Mouse (Mus musculus) kidney, postnatal 14 days (tissue): ENCODE measurements around the gene Coro1a.
"Not testable (repeated sequence)": the region's sequence is repeated elsewhere in the genome, so short reads cannot be mapped to it uniquely, and the experiment has no call there.

Experiments
- DNase-seq: peaks from one replicate; pipeline ENCODE4 v3.0.0; 2022; ENCODE audit warnings: mixed read lengths

Gene Coro1a

DNA sequence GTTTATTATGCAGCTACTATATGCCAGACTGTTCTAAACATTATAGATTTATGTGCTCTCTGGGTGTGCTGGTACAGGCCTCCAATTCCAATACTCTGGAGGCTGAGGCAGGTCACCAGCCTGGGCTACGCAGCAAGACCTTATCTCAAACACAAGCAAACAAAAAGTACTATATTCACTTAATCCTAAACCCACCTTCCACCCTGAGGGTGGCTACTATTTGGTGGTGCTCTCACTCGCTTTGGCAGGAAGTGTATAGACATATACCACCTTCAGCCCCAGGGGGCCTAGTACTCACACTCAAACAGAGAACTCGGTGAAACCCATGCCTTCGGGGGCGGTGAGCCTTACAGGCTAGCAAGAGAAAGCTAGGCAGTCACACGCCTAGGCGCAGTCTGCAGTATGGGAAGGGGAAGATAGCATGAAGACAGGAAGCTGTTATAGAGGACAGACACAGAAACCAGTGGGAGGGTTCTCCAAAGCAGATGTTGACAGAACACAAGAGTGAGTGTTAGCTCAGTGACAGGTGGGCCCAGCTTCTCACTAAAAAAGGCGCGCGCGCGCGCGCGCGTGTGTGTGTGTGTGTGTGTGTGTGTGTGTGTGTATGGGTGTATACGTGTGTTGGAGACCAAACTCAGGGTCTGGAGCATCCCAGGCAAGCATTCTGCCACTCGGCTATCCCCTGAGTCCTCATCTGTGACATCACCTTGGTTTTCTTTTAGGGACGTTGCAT, at the start of gene Coro1a:
Coro1a (minus strand) TSS at position 346 of the 733 bp plus-strand sequence.
- no peak for DNase-seq

DNA sequence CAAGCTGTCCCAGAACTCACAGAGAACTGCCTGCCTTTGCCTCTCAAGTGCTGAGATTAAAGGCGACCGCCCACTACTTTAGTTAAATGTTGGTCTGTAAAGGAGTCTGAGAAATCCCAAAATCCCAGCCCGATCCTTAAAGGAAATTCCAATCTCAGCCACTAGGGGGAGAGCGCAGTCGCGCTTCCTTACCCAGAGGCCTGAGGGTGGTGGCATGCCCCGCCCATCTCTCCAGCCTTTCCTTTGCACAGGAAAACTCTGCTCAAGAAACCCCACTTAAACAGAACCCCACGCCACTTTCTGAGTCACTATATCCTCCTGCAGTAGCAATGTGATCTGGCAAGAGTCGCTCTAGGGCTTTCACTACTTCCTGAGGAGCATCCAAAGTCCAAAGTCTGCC, 47.3 kb upstream of the Coro1a start:
- peak; percentile 89 for DNase-seq

DNA sequence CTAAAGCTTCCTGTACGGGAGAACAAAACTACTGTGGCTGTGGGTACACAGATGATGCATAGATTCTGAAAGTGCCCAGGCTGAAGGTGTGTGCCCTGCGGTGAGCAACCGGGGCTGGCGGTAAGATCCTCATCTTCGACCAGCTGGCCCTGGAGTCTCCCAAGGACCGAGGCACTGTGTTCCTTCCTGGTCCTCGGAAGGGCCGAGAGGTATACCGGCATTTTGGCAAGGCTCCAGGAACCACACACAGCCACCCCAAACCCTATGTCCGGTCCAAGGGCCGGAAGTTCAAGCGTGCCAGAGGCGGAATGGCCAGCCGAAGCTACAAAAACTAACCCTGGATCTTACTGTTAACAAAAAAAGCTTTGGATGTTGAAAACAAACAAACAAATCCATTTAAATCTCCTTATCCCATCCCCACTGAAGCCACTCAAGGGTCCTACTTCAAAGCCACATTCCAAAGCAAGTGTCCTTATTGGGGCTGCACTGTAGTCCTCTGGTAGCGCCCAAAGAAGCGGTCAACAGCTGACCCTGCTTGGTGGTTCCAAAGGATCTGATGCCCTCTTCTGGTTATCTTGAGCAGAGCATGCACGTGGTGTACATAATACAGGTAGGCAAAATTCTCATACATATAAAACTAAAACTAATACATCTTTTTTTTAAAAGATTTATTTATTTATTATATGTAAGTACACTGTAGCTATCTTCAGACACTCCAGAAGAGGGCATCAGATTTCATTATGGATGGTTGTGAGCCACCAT, 42.2 kb upstream of the Coro1a start:
- no peak for DNase-seq

DNA sequence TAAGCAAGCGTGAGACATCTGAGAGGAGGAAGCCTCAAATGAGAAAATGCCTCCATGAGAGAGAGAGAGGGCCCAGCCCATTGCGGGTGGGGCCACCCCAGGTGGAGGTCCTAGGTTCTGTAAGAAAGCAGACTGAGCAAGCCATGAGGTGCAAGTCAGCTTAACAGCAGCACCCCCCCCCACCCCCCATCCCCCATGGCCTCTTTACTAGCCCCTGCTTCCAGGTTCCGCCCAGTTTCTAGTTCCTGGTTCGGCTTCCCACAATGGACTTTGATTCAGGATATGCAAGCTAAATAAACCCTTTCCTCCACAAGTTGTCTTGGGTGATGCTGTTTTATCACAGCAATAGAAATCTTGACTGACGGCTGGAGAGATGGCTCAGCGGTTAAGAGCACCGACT, 41.2 kb upstream of the Coro1a start:
- no peak for DNase-seq

DNA sequence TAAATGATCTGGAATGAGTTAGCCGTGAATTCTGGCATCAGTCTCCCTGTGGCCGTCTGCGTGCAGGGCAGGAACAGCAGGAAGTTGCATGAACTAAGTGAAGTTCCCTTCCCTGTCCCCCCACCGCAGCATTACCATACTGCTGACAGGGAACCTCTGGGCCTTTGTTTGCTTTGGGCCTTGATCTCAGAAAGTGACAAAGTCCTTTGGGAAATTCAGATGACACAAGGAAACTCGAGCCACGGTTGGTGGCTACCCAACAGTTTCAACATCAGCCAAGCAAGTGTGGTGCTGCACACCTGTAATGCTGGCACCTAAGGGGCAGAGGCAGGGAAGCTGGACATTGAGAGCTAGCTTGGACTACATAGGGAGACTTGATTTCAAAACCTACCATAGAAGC, 39.2 kb upstream of the Coro1a start:
- DNase-seq = no peak

- DNase-seq = no peak
Observed at GRCm38 (mm10) chr7:126746066-126746465, 38.5 kb upstream of the Coro1a start.

GRCm38 (mm10) chr7:126741964-126742482, 34.4 kb upstream of the Coro1a start:
- DNase-seq = no peak

DNA sequence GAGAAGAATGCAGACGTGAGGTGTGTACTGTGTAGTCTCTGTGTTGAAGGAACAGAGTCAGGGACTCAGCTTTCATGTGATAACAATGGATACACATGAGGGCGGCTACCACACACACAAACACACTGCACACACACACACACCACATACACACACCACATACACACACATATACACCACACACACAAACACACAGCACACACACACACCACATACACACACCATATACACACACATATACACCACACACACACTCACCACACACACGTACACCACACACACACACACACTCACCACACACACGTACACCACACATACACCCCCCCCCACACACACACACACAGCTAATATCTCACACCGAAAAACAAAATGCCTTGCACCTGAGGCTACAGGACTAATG, 33.9 kb upstream of the Coro1a start:
- no peak for DNase-seq

DNA sequence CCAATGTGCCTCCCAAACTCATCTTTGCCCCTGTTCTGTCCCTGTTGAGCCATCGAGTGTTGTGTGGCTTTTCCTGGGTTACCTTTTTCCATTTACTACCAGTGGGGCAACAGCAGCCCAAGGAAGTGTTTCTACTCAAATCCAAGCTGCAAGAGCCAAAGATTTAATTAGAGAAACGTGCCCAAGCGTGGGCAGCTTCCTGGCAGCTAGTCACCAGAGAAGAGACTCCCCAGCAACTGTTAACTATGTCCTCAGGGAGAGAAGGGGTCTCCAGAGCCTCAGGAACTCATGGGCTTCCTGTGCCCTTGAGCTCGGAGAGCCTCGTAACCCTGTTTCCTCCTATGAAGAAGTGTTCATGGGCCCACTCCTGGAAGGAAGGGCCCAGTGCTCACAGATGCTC, 33.4 kb upstream of the Coro1a start:
- no peak for DNase-seq

- no peak for DNase-seq
Observed at GRCm38 (mm10) chr7:126740132-126740735, 32.6 kb upstream of the Coro1a start.

GRCm38 (mm10) chr7:126739551-126739950, 32.0 kb upstream of the Coro1a start:
- no peak for DNase-seq

DNA sequence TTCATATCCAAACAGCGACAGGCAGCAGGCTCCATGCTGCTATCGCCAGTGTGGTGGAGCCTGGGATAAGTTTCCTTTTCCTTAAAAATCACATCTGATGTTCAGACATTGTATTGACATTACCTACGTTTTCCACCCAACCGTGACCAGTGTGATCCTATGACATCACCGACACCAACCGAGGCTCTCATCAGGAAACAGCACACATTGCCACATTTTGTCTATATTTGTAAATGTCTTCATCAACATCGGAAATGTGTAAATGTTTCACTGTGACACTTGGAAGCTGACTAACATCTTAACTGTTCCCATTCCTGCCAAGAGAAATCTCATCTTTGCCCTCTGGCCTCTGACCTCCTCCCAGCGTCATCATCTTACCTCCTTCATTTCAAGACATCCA, 28.5 kb upstream of the Coro1a start:
- no peak for DNase-seq

DNA sequence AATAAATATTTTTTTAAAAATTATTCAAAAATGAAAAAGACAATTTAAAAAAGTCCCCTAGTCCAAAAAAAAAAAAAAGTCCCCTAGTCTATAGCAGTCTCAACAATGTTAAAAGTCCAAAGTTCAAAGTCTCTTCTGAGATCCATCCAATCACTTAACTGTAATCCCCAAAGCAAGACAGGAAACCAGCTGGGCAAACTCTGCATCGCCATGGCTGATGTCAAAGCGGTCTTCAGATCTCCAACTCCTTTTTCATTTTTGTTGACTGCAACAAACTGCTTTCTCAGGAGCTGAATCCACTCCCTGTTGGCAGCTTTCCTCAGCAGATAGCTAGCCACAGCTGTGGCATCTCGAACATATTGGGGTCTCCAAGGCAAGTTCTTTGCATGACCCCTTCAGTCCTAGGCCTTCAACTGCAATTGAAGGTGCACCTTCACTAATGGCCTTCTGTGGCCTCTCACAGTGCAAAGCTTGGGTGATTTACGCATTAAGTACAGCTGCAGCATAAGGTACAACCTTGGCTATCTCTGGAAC, 22.7 kb upstream of the Coro1a start:
- DNase-seq = not testable (repeated sequence)

GRCm38 (mm10) chr7:126725667-126726066, 18.1 kb upstream of the Coro1a start:
- DNase-seq = no peak

GRCm38 (mm10) chr7:126725077-126725476, 17.5 kb upstream of the Coro1a start:
- no peak for DNase-seq

GRCm38 (mm10) chr7:126721635-126722034, 14.0 kb upstream of the Coro1a start:
- no peak for DNase-seq

- no peak for DNase-seq
Observed at GRCm38 (mm10) chr7:126718787-126719337, 11.3 kb upstream of the Coro1a start.

GRCm38 (mm10) chr7:126717566-126717965, 10.0 kb upstream of the Coro1a start:
- no peak for DNase-seq

DNA sequence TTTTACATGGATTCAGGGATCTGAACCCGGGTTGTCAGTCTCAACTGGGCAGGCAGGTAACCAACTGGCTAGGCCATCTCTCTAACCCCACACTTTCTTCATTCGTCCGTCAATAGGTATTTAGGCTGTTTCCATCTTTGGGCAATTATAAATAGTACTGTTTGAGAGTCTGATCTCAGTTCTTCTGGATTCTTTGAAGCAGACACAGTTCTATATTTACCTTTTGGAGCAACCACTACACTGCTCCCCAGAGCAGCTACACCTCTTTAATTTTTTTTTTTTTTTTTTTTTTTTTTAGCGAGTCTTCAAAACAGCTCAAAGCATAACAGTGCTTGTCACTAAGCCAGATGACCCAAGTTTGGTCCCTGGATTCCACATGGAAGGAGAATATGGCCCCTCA, 8.1 kb upstream of the Coro1a start:
- no peak for DNase-seq

GRCm38 (mm10) chr7:126711910-126712309, 4.3 kb upstream of the Coro1a start:
- no peak for DNase-seq

DNA sequence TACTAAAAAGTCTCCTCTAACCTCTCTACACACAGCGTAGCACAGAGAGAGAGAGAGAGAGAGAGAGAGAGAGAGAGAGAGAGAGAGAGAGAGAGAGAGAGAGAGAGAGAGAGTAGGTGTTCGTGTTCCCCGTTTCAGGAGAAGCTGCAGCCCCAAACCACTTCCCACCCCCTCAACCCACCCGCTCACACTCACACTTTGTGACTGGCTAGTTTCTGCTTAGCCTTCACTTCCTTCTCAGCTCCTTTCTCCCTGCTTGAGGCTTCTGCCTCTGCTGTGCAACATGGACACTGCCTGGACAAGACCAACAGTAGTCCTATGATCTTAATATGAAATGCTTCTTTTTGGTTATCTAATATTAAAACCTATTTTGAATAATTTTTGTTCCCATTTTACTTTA, 2.7 kb upstream of the Coro1a start:
- no peak for DNase-seq

GRCm38 (mm10) chr7:126708175-126708952, 777 bp upstream of the Coro1a start:
- DNase-seq = no peak
